Mouse (Mus musculus) lung, postnatal 14 days (tissue): Measurements from ENCODE around the gene Elovl6.
A peak's percentile ranks its signal among the peaks of the same experiment; 100 is the strongest.

Experiments
- DNase-seq: peaks from one replicate; pipeline ENCODE4 v3.0.0; 2021

Gene Elovl6

GRCm38 (mm10) chr3:129649586-129650292 is 117.6 kb downstream of the Elovl6 start:
- peak; percentile 55 for DNase-seq

- DNase-seq: no peak
Observed at GRCm38 (mm10) chr3:129650293-129650612, 118.1 kb downstream of the Elovl6 start.

GRCm38 (mm10) chr3:129650931-129651330 is 118.8 kb downstream of the Elovl6 start:
- DNase-seq: no peak

GRCm38 (mm10) chr3:129651765-129652164 is 119.6 kb downstream of the Elovl6 start:
- DNase-seq: no peak

GRCm38 (mm10) chr3:129652476-129652875 is 120.3 kb downstream of the Elovl6 start:
- no peak for DNase-seq

GRCm38 (mm10) chr3:129656540-129656939 is 124.4 kb downstream of the Elovl6 start:
- no peak for DNase-seq

GRCm38 (mm10) chr3:129657222-129657621 is 125.1 kb downstream of the Elovl6 start:
- no peak for DNase-seq

- DNase-seq: no peak
Observed at GRCm38 (mm10) chr3:129657775-129658174, 125.6 kb downstream of the Elovl6 start.

- DNase-seq: no peak
Observed at GRCm38 (mm10) chr3:129658776-129659175, 126.6 kb downstream of the Elovl6 start.

- DNase-seq: no peak
Observed at GRCm38 (mm10) chr3:129663906-129664305, 131.8 kb downstream of the Elovl6 start.

- no peak for DNase-seq
Observed at GRCm38 (mm10) chr3:129675923-129676322, 143.8 kb downstream of the Elovl6 start.

- DNase-seq: peak; percentile 9
Observed at GRCm38 (mm10) chr3:129680258-129680657, 148.1 kb downstream of the Elovl6 start.

- no peak for DNase-seq
Observed at GRCm38 (mm10) chr3:129681841-129682240, 149.7 kb downstream of the Elovl6 start.

- DNase-seq: peak; percentile 10
Observed at GRCm38 (mm10) chr3:129682389-129682788, 150.2 kb downstream of the Elovl6 start.

- peak; percentile 23 for DNase-seq
Observed at GRCm38 (mm10) chr3:129683060-129683679, 151.0 kb downstream of the Elovl6 start.

GRCm38 (mm10) chr3:129686196-129686595 is 154.0 kb downstream of the Elovl6 start:
- no peak for DNase-seq

GRCm38 (mm10) chr3:129686698-129687333 is 154.7 kb downstream of the Elovl6 start:
- peak; percentile 82 for DNase-seq

- DNase-seq: no peak
Observed at GRCm38 (mm10) chr3:129687429-129687828, 155.3 kb downstream of the Elovl6 start.
